Mouse (Mus musculus) heart, embryonic 15.5 days (tissue): ENCODE measurements around the gene Phgr1. TPM values are rescaled to one million over a fixed set of nuclear protein-coding genes. Genes with fewer than 3 reads are reported as not detected.

Source experiments
- polyA plus RNA-seq: library from polyadenylated mRNA; unstranded; fragments of >200 nt; fragmentation: Nextera tagmentation; extraction: Ambion mirVana; gene quantifications from 2 replicates; pipeline ENCODE4 v1.2.1, GENCODE M21; 2015

The Phgr1 gene
- polyA plus RNA-seq, 1 experiment from 2014 or later, result not detected

Other genes with a start within 250 kb of the Phgr1 start
- 1.9 and 3.8 TPM in 2 replicates for gene Bmf, start 223.1 kb upstream of the Phgr1 start, polyA plus RNA-seq
- 56.7 and 74.8 TPM in 2 replicates for gene Bub1b, start 174.6 kb upstream of the Phgr1 start, polyA plus RNA-seq
- 10.1 and 11.0 TPM in 2 replicates for gene Pak6, start 109.5 kb upstream of the Phgr1 start, polyA plus RNA-seq
- 2.7 and 3.6 TPM in 2 replicates for gene Ankrd63, start 68.8 kb upstream of the Phgr1 start, polyA plus RNA-seq
- 3.2 and 3.8 TPM in 2 replicates for gene Plcb2, start 44.3 kb upstream of the Phgr1 start, polyA plus RNA-seq
- gene Inafm2, start 27.0 kb upstream of the Phgr1 start, polyA plus RNA-seq, result 42.1 and 44.7 TPM in 2 replicates
- 2.4 and 3.0 TPM in 2 replicates for gene Ccdc9b, start 10.1 kb upstream of the Phgr1 start, polyA plus RNA-seq
- gene Disp2, start 7.0 kb downstream of the Phgr1 start, polyA plus RNA-seq, result 0.20 and 0.96 TPM in 2 replicates
- gene Knstrn, start 41.2 kb downstream of the Phgr1 start, polyA plus RNA-seq, result 89.0 and 92.2 TPM in 2 replicates
- gene Ivd, start 89.2 kb downstream of the Phgr1 start, polyA plus RNA-seq, result 80.6 and 87.9 TPM in 2 replicates
- gene Bahd1, start 127.6 kb downstream of the Phgr1 start, polyA plus RNA-seq, result 3.3 and 5.1 TPM in 2 replicates
- gene Chst14, start 153.7 kb downstream of the Phgr1 start, polyA plus RNA-seq, result 16.5 and 20.5 TPM in 2 replicates